Mouse (Mus musculus): ENCODE data around the gene Nemf.
"Not testable (repeated sequence)": the region's sequence is repeated elsewhere in the genome, so short reads cannot be mapped to it uniquely, and the experiment has no call there.

The Nemf gene

DNA sequence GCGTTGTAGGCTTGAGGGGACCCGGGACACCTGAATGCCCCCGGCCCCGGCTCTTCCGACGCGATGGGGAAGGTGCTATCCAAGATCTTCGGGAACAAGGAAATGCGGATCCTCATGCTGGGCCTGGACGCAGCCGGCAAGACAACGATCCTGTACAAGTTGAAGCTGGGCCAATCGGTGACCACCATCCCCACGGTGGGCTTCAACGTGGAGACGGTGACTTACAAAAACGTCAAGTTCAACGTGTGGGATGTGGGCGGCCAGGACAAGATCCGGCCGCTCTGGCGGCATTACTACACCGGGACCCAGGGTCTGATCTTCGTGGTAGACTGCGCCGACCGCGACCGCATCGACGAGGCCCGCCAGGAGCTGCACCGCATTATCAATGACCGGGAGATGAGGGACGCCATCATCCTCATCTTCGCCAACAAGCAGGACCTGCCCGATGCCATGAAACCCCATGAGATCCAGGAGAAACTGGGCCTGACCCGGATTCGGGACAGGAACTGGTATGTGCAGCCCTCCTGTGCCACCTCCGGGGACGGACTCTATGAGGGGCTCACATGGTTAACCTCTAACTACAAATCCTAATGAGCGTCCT, 15.9 kb upstream of the Nemf start:
- peak; percentile 32 to 46 for DNase-seq

DNA sequence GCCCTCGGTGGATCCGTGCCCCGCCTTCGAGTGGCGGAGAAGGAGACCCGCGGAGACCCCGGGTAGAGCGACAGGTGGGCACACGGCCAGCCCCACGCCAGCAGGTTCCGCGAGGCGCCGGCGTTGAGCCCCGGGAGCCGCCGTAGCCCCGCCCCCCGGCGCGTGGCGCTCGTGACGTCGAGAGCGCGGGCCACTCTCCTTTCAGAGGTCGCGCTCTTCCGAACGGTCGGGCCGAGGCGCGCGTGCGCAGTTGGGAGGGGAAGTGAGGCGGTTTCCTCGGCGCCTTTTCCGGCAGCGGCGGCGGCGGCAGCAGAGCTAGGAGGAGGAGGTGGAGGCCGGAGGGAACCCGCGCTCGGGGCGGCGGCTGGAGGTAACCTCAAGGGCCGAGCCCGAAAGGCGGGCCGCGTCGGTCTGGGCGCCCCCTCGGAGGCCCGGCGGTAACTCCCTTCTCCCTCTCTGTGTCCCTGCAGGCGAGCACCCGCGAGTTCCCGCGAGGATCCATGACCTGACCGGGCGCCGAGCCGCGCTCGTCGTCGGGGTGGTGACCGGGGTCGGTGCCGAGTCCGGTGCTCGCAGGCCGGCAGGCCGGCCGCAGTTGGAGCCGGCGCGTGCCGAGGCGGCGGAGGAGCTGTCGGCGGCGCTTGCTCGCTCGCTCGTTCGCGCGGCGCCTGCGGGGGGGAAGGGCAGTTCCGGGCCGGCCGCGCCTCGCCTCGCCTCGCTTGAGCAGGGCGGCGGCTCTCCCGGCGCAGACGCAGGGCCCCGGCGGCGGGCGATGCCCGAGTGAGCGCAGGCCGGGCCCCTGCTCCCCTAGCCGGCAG, 15.1 kb upstream of the Nemf start, which contains the start of the genes Arf6 and Gm9887:
Gene Arf6 (plus strand): TSS at position 297 of the 818 bp plus-strand sequence.
Gene Gm9887 (minus strand): TSS at position 605 of the 818 bp plus-strand sequence.
- DNase-seq: peak; percentile 98 to 99

DNA sequence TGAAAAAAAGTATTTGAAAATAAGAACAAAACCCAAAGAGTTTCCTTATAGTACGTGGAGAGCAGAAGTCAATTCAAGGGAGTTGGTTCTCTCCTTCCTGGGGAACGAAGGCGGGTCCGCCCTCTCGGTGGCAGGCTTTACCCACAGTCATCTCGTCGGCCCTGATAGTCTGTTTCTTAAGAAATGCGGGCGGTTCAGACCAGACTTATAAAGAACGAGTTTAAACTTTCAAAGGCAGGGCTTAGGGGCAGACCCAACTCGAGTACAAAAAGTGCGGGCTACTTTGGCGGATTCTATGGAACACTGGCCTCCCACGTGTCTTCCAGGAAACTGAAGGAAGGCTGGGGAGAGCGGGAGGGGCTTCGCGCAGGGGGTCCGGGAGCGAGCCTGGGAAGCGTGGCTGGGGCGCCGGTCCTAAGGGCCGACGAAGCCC, 14.5 kb upstream of the Nemf start:
- DNase-seq: no peak

DNA sequence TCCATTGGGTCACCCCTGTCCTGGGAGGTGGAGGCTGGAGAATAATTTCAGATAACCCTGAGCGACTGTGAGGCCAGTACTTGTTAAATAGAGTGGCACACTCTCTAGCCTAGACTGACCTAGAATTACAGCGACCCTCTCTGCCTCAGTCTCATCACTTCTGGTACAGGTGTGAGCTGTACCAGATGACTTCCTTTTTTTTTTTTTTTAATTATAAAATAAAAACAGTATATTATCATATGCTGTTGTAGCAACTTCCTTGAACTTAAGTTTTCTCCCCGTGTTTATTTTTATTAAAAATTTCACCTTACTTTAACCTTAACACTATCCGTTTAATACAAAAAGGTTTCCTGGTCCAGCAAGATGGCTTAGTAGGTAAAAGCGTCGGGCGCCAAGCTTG, 14.0 kb upstream of the Nemf start:
- no peak for DNase-seq

DNA sequence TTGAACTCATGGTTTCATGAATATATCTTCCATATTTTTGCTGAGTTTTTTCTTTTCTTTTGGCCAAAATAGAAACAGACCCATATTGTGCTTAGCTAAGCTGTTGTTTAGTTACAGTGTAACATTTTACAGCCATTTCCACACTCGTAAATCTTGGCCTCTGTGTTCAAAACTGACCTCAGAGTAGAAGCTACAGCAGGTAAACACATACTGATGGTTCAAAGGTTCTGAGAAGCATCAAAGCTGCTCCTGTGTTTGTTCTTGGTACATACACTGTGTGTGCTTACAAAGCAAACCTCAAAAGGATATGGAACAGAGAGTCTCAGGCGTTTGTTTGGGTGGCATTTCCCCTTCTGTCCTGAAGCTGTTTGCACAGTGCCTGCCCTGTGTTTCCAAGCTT, 10.6 kb upstream of the Nemf start:
- no peak for DNase-seq

DNA sequence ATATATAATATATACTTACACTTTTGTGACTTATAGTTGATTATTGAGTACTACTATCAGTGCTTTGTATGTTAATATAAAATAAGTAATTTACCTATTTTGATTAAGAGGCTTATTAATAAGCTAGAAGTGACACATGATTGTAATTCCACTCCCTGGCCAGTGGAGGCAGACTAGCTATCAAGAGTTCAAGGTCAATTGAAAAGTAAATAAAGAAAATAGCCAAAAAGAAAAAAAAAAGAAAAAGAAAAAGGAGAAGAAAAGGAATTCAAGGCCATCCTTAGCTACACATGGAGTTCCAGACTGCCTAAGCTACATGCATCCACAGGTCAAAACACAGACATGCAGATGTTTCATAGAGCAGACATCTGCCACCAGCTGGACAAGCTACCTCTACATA, 9.5 kb upstream of the Nemf start:
- DNase-seq: no peak

DNA sequence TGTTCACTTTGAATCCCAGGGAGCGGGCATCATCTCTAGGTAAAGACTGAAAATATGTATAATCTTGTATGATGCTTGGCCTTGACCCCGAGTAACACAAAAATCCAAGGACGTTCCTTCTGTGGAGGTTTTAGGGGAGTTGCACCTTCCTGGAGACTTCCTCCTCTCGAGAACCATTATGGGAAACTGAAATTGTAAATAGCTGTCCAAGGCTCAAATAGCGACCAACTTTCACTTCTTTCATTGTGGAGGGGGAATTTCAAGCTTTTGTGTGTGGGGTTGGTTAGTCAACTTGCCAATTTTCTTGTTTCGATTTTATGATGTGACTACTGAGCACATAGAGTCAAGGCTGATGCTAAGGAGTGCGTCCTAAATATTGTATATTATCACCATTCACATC, 8.8 kb upstream of the Nemf start:
- no peak for DNase-seq

DNA sequence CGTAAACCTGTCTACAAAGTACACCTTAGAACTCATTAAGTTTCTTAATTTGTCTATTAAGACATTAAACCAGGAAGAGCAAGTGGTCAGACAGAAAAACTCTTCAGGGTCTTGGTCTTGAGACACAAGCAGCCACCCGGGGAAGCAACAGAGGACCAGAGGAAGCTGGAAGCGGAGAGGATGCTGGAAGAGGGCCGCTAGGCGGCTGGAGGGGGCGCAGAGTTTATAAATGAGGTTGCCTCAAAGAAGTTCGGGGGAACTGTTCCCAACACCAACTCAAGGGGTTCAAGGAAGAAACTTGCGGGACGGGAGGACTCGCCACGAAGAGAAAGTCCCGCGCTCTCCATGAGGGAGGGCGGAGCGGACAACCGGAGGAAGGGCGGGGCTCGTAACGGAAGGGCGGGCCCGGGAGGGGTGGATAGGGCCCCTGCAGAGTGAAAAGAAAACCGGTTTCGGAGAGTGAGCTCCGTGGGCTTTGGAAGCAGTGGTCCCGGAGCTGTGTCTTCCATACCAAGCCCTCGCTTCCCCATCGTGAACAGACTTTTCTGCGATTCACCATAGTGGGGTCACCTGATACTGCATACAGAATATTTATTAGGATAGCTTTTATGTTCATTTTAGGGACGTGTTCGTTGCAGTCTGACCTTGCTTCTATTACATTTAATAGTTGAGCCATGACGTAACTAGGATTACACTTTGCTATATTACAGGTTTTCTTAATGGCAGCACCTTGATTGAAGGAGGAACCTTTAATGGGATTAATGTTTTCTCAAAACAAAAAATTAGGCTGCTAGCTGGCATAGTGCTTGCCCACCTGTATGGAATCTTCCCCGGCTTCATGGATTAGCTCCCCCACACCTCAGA, 7.2 kb upstream of the Nemf start:
- peak; percentile 87 to 89 for DNase-seq

DNA sequence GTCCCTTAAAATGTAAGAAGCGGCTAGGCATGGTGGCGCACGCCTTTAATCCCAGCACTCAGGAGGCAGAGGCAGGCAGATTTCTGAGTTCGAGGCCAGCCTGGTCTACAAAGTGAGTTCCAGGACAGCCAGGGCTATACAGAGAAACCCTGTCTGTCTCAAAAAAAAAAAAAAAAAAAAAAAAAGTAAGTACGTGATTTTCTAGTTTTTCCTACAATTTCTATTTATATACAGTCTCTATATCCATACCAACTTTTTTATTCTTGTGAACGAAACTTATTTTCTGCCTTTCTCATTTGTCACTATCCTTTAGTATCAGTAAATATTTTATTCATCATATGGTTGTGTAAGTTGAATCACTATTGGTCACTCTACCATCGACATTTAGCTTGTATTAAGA, 6.1 kb upstream of the Nemf start:
- DNase-seq: not testable (repeated sequence)

DNA sequence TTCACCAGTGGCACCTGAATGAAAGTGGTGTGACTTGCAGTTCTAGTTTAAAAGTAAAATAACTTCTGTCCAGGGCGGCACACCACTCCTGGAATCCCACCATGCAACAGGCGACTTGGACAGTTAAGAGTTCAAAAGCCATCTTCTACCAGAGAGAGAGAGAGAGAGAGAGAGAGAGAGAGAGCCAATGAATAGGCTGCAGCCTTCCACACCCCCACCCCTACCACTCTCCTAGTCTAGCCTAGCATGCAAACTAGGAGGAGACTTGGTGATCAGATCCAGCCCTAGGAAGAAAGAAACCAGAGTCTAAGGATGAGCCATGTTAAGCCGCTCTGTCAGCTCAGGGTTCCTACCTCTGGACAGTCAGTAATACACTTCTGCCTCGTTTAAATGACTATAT, 5.4 kb upstream of the Nemf start:
- DNase-seq: no peak

DNA sequence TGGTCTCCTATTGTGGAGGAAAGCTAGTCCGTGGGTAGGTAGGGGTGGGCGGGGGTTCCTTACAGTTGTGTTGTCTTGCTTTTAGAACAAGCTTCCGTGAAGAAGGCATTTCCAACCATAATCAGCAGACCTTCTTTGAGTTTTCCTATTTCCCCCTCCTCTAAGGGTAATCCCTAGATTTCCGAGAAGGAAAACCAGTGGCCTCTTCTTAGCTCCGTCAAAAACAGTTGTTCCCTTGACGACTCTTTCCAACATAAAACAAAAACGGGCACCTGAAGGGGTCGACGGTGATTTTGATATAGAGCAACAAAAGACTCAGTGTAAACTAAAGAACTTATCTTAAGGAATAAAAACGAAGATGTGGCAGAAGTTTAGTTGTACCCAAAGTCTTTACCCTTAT, 5.0 kb upstream of the Nemf start:
- DNase-seq: no peak

DNA sequence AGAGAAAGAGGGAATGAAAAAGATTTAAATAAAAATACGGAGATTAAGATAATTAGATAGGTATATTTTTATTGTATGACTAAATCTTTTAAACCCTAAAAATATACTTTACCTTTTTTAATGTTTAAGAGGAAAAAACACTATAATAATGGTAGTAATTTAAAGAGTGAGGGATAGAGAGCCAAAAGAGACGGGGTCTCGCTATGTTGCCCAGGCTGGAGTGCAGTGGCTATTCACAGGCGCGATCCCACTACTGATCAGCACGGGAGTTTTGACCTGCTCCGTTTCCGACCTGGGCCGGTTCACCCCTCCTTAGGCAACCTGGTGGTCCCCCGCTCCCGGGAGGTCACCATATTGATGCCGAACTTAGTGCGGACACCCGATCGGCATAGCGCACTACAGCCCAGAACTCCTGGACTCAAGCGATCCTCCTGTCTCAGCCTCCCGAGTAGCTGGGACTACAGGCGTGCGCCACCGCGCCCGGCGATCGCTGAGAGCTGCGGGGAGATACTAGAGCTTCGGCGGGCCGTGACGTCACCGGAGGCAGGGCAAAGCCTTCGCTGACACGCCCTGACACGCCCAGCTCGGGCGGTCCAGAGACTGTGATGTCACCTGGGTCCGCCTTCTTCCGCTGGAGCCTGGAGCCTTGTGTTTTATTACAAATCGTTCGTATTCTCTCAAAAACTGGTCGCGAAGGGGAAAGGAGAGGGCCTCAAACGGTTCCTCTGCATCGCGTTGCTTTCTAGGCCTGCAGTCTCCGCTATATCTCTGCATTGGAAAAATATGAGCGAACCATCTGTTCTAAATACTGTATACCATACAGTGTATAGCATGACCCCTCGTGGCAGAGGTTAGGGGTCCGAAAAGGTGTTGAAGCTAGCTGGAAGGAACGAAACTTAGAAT, 4.3 kb upstream of the Nemf start:
- DNase-seq: peak; percentile 99 to 100

DNA sequence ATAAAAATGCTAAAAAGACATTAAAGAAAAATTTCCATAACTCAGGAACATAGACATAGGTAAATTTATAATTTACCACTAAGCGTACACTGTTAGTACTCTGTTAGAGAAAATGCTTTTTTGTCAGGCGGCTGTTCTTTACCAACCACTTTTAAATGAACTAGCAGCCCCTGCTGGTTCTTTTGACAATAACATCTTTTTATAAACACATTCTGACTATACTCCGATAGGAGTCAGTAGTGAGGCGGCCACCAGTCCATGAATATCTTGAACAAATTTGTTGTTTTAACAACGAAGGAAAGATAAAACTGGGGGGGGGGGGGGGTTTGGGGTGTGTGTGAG, 3.7 kb upstream of the Nemf start:
- DNase-seq: peak; percentile 52 to 73

DNA sequence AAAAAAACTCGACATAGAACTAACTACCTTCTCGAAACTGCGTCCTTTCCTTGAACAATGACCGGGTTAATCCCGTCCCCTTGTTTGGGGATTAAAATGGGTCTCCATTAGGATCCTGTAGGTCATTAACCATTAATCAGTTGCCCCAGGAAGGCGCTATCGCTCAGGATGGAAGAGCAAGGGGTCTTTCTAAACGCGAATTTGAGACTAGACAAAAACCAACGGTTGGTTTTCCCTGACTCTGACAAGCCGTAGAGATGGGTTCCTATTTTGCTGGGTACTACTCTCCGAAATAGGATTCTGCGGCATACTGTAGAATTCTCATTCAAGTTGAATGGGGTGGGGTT, 308 bp upstream of the Nemf start:
- DNase-seq: no peak

DNA sequence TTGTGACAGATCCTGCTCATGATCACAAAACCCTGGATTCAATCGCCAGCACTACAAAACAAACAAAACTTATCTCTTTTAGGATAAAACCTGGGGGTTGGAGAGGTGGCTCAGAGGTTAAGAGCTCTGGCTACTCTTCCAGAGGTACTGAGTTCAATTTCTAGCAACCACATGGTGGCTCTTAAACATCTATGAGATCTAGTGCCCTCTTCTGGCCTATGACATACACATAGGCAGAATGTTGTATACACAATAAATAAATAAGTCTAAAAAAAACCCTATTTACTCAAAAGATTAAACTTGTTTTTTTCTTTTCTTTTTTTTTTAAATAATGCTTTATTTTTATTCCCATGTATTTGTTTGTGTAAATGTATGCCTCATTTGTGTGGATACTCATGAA, 5.3 kb downstream of the Nemf start:
- DNase-seq: no peak

DNA sequence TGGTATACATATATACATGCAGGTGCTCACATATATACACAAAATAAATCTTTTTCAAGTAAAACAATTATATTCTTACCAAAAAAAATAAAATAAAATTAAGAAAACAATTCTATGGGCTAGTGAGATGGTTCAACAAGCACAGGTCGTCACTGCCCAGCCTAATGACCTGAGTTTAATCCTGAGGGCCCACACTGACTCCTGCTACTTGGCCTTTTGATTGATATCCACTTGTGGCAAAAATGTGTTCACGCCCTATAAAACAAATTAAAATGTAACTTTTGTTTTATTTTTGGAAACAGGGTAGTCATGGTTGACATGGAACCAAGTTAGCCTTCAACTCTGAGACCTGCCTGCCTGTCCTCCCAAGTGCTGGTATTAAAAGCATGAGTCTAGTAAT, 7.0 kb downstream of the Nemf start:
- no peak for DNase-seq

DNA sequence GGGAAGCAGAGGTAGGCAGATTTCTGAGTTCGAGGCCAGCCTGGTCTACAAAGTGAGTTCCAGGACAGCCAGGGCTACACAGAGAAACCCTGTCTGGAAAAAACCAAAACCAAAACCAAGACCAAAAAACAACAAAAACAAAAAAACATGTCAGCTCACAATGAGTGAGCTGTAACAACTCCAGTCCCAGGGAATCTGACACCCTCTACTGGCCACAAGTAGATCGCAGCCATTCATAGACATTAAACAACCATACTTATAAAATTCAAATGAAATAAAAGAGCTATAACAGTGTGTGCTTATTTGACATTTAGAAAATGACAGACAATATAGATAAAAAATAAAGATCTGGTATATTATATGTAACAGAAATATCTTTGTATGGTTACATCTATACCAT, 23.4 kb downstream of the Nemf start:
- peak in 1 of 2 experiments; percentile 51 for DNase-seq

DNA sequence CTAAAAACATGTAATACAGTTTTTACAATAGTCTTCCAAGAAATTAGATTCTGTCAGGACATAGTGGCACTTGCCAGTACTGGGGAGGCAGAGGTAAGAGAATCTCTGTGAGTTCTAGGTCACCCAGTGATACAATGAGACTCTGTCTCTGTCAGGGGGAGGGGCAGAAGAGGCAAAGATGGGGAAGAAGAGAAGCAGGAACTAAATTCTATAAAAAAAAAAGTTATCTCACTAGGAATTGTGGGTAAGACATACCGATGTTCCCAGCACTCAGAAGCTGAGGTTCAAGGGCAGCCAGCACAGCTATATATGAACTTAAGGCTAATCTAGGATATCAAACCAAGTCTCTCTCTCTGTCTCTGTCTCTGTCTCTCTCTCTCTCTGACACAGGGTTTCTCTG, 24.8 kb downstream of the Nemf start:
- DNase-seq: no peak

DNA sequence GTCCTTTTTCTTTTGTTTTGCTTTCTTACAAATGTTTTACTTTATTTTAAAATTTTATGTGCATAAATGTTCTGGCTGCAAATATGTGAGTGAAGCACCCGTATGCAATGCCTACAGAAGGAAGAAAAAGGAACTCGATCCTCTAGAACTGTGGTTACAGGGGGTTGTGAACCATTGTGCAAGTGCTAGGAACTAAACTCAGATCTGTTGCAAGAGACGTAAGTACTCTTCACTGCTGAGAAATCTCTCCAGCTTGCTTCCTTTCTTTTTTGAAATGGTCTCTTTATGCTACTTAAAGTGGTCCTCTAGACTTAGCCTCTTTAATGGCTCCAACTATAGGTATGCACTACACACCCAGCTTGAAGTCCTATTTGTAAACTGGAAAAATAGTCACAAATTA, 25.8 kb downstream of the Nemf start:
- DNase-seq: peak in 1 of 2 experiments; percentile 20

DNA sequence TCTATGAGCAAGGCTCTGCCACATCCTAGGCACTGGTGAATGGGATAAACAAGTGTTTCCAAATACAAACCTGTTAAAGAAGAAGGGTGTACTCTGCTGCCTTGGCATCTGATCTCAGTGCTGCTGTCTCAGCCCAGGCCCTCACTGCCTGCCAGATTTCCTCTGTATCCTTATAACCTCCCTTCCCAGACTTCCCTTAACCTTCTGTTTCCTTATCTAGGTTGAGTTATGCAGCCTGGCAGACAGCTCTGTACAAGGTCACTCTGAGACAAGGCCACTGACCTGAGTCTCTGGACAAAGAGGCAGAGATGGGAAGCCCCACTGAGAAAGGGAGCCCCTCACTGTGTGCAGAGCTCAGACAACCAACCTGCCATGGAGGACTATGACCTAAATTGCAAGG, 38.5 kb downstream of the Nemf start:
- no peak for DNase-seq

DNA sequence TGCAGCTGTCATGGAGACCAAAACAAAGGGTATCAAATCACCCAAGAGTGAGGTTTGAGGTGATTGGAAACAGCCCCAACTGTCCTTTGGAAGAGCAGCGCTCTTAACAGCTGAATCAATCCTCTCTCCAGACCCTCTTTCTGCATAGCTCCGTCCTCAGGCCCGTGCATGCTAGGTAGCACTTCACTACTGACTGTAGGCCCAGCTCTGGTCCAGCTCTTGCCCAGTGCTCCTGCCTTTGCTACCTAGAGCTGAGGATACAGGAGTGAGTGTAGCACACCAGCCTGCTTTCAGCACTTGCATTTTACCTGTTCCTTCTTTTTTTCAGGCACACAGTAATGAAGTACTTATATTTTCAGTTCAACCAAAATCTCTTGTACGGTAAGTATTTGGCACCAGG, 47.3 kb downstream of the Nemf start:
- DNase-seq: no peak

DNA sequence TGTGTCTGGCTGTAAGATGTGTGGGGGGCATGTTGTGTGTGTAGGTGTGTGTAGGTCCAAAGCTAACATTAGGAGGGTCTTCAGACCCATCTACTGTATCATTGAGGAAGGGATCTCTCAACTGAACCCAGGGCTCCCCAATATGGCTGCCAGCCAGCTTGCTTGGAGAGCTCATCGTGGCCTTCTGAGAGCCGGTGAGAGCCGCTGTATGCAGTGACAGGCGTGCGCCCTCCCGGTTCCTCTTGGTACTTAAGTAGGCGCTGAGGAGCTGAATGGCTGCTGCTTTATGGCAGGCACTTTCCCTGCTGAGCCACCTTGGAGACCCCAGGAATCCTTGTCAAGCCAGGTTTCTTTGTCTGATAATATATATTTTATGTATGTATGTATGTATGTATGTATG, 50.6 kb downstream of the Nemf start:
- no peak for DNase-seq

DNA sequence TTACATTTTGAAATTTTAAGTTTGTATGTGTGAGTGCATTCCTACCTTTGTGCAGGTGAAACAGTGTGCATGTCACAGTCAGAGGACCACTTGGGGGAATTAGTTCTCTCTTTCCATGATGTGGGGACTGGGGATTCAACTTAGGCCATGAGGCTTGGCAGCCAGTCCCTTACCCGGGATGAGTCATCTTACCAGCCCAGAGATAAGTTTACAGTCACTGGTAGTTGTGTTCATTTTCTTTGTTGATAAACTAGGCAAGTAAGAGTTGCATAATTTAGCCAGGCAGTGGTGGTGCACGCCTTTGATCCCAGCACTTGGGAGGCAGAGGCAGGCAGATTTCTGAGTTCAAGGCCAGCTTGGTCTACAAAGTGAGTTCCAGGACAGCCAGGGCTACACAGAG, 52.9 kb downstream of the Nemf start:
- no peak for DNase-seq
